Mouse (Mus musculus): Measurements from ENCODE around the gene Sorl1.

DNA sequence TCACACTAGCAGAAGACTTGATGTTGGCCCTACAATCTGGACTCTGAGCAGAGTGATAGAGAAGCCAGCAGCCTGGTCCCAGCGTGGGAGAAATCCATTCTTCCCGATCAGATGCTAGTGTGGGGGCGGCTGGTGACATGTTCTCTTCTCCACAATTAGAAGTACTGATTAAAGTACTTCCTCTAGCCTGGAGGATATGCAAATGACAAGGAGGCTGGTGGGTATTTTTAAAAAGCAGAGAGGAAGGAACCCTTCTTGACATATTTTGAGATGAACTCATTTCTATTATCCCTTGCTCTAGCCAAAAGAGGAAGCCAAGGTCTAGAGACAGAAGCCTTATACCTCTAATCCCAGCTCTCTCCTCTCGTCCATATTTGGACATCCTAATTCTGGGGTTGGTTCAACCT, 40.4 kb downstream of the Sorl1 start:
- TF ChIP-seq TCF12 (IDR thresholded peaks at IDR 0.05; ENCODE audit: insufficient read depth, poor library complexity, severe bottlenecking) = no peak
- no peak for TF ChIP-seq POLR2A (IDR thresholded peaks at IDR 0.05; ENCODE audit: insufficient read length, low read depth)
- no peak for TF ChIP-seq POLR2AphosphoS2 (IDR thresholded peaks at IDR 0.05; ENCODE audit: insufficient read length, low read depth)
- no peak for TF ChIP-seq SRF (IDR thresholded peaks at IDR 0.05; ENCODE audit: control insufficient read depth, insufficient read length, low read depth)
- no peak for TF ChIP-seq USF1 (IDR thresholded peaks at IDR 0.05; ENCODE audit: low read depth)
- TF ChIP-seq MYOD1 (IDR thresholded peaks at IDR 0.05; ENCODE audit: control insufficient read depth in 1 of 3, insufficient read length in 2 of 3, low read depth in 2 of 3) = no peak
- TF ChIP-seq MAX (IDR thresholded peaks at IDR 0.05; ENCODE audit: low read depth) = no peak
- TF ChIP-seq MYOG (IDR thresholded peaks at IDR 0.05; ENCODE audit: control insufficient read depth in 1 of 3, insufficient read depth in 1 of 3, insufficient read length in 2 of 3, low read depth in 2 of 3) = no peak

Data from myocyte (in vitro differentiated cells).